Mouse (Mus musculus) midbrain, embryonic 16.5 days (tissue): ENCODE measurements around the gene Plcb4. TPM values are rescaled to one million over a fixed set of nuclear protein-coding genes. Genes with fewer than 3 reads are reported as not detected.

Experiments
- ATAC-seq: fragments of 200-750 bp; cut with Nextera tagmentation; 2 replicates; pipeline ENCODE4 v1.8.0; 2017; ENCODE audit warnings: moderate TSS enrichment
- H3K27ac ChIP-seq: fragments of 300-500 bp; sonication (generic); 2 replicates; pipeline ENCODE4 v1.5.1; 2014; ENCODE audit warnings: mild to moderate bottlenecking, low read length, mixed read lengths
- H3K27me3 ChIP-seq: fragments of 300-500 bp; sonication (generic); 2 replicates; pipeline ENCODE4 v1.6.1; 2014; ENCODE audit warnings: low read depth, low read length, mixed read lengths; ENCODE audit not compliant: control insufficient read depth, insufficient read depth
- H3K36me3 ChIP-seq: fragments of 300-500 bp; sonication (generic); 2 replicates; pipeline ENCODE4 v1.6.1; 2014; ENCODE audit warnings: mild to moderate bottlenecking, low read length, moderate library complexity, mixed read lengths; ENCODE audit not compliant: control insufficient read depth, insufficient read depth
- H3K4me1 ChIP-seq: fragments of 300-500 bp; sonication (generic); 2 replicates; pipeline ENCODE4 v1.6.1; 2014; ENCODE audit warnings: mild to moderate bottlenecking, low read length, mixed read lengths; ENCODE audit not compliant: control insufficient read depth, insufficient read depth
- H3K4me2 ChIP-seq: fragments of 300-500 bp; sonication (generic); 2 replicates; pipeline ENCODE4 v1.6.1; 2014; ENCODE audit warnings: mild to moderate bottlenecking, low read length, mixed read lengths
- H3K4me3 ChIP-seq: fragments of 300-500 bp; sonication (generic); 2 replicates; pipeline ENCODE4 v1.5.1; 2014; ENCODE audit warnings: low read depth, mild to moderate bottlenecking, low read length, moderate library complexity, mixed read lengths
- H3K9ac ChIP-seq: fragments of 300-500 bp; sonication (generic); 2 replicates; pipeline ENCODE4 v1.6.1; 2014; ENCODE audit warnings: low read depth, low read length, mixed read lengths
- H3K9me3 ChIP-seq: fragments of 300-500 bp; sonication (generic); replicated peaks from 2 replicates; pipeline ENCODE4 v1.6.1; 2014; ENCODE audit warnings: mild to moderate bottlenecking, low read length, mixed read lengths; ENCODE audit not compliant: control insufficient read depth, poor library complexity, severe bottlenecking
- WGBS: fragments of 180-500 bp; shearing (Covaris S2); extraction: QIAGEN DNeasy Blood & Tissue Kit; methylation state at CpG from one replicate; pipeline ENCODE4 v1.1.7; 2014; 5-methylcytosine and 5-hydroxymethylcytosine counted together
- polyA plus RNA-seq: library from polyadenylated mRNA; unstranded; fragments of >200 nt; fragmentation: Nextera tagmentation; extraction: Ambion mirVana; gene quantifications from 2 replicates; pipeline ENCODE4 v1.2.1, GENCODE M21; 2015

Plcb4 gene
- polyA plus RNA-seq, 1 experiment from 2014 or later: 44.4 TPM

- H3K36me3 ChIP-seq: no peaks in the 10 kb centered on the region
- H3K4me1 ChIP-seq: peaks cover 30% of the 10 kb centered on the region
- H3K9ac ChIP-seq: peak overlapping the region; percentile 27; the same call in 1 of the 2 replicates
- H3K9me3 ChIP-seq: no peaks in the 10 kb centered on the region
- H3K4me3 ChIP-seq: no peak overlapping the region
- peak overlapping the region; percentile 71 for H3K27ac ChIP-seq
- H3K4me2 ChIP-seq: peak overlapping the region; percentile 47
- ATAC-seq: peak; percentile 57
- WGBS: 24% methylated on average over 16 of the region's 16 CpGs
- no peaks in the 10 kb centered on the region for H3K27me3 ChIP-seq
Observed at GRCm38 (mm10) chr2:135717232-135718134, 58.7 kb downstream of the Plcb4 start.

DNA sequence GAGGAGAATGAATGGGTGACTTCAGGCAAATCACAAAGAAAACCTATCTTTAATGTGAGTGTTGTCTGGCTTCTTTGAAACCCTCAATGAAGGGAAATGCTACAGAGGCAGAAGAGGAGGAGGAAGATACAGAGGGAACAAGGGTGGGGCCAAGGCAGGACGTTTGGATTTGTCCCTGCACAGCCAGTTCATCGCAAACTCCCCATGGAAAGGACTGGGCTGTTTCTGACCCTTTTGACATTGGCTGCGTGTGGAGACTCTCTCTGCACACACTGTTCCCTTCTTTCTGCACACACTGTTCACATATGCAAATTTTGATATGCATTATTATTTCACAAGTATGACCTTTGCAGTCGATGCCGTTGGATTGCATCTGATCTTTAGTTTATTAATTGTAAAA, 63.3 kb downstream of the Plcb4 start:
- no peak overlapping the region for H3K27ac ChIP-seq

DNA sequence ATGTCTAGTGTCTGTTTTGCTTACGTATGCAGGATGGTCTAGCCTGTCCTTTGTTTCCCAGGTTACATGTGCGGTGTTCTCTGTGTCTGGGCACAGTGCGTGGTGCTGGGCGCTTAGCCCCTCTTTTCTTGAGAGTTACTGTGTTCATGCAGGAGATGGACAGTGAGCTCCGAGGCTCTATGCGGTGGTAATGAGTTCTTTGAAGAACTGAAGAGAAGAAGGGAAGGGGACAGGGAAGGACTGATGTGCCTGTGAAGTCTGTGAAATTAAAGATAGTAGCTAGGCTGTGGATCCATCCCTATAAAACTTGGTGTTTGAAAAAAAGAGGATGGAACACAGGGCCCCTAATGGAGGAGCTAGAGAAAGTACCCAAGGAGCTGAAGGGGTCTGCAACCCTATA, 64.6 kb downstream of the Plcb4 start:
- 92% methylated on average over 6 of the region's 6 CpGs for WGBS
- no peak for ATAC-seq
- no peak overlapping the region for H3K27ac ChIP-seq
- no peaks in the 10 kb centered on the region for H3K9me3 ChIP-seq
- H3K4me3 ChIP-seq: no peak overlapping the region
- no peak overlapping the region for H3K4me2 ChIP-seq
- H3K4me1 ChIP-seq: peaks cover 11% of the 10 kb centered on the region
- no peaks in the 10 kb centered on the region for H3K27me3 ChIP-seq
- H3K9ac ChIP-seq: no peak overlapping the region
- H3K36me3 ChIP-seq: no peaks in the 10 kb centered on the region

More for the DNA sequence above, 63.3 kb downstream of the Plcb4 start:
- ATAC-seq: no peak
- Histone ChIP-seq H3K4me1 (peaks cover 18% of the 10 kb centered on the region), H3K36me3 (no peaks in the 10 kb centered on the region), H3K27me3 (no peaks in the 10 kb centered on the region), H3K4me2 (no peak overlapping the region), H3K9me3 (no peaks in the 10 kb centered on the region), H3K9ac (no peak overlapping the region), H3K4me3 (no peak overlapping the region)
- 31% methylated on average over 5 of the region's 5 CpGs for WGBS

DNA sequence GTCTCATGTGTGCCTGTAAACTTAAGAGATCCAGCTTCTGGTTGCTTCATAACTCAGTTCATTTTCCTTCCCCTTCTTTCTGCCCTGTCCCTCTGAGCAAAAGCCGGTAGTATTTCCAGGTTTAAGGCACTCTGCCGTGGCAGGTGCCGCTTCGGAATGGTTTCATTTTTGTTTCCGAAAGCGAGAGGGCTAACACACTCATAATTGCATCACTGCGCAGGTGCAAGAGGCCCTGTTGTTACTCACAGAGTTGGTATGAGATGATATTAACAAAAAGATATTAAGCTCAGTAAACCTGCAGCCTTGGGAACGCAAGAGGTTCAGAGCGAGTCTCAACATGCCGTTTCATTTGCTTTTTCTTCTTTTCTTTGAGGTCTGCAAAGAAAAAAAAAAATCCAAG, 65.7 kb downstream of the Plcb4 start:
- Histone ChIP-seq H3K4me2 (no peak overlapping the region), H3K27me3 (no peaks in the 10 kb centered on the region), H3K27ac (no peak overlapping the region), H3K4me1 (peaks cover 11% of the 10 kb centered on the region), H3K36me3 (no peaks in the 10 kb centered on the region), H3K9me3 (no peaks in the 10 kb centered on the region), H3K4me3 (no peak overlapping the region), H3K9ac (no peak overlapping the region)
- no peak for ATAC-seq
- WGBS: 74% methylated on average over 10 of the region's 10 CpGs

GRCm38 (mm10) chr2:135725362-135725761, 66.6 kb downstream of the Plcb4 start:
- Histone ChIP-seq H3K27me3 (no peaks in the 10 kb centered on the region), H3K27ac (no peak overlapping the region), H3K36me3 (no peaks in the 10 kb centered on the region), H3K9ac (no peak overlapping the region), H3K4me2 (no peak overlapping the region), H3K4me1 (peaks cover 11% of the 10 kb centered on the region), H3K9me3 (no peaks in the 10 kb centered on the region), H3K4me3 (no peak overlapping the region)
- ATAC-seq: no peak
- WGBS: 77% methylated on average over 4 of the region's 4 CpGs

DNA sequence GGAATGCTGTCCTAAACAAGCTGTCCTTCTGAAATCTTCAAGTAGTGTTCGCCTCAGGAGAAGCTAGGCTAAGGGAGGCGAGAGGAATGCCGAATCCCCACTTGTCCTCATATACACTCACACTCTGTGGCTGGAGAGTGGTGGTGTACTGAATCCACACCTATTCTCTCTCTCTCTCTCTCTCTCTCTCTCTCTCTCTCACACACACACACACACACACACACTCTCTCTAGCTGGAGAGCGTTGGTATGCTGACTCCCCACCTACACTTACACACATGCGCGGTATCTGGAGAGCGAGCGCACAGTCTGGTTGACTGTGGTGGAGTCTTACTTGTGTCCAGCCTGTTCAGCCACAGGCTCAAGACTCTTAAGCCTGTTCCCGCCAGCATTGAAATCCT, 68.3 kb downstream of the Plcb4 start:
- no peak for ATAC-seq
- H3K4me3 ChIP-seq: no peak overlapping the region
- H3K27ac ChIP-seq: no peak overlapping the region
- 84% methylated on average over 9 of the region's 9 CpGs for WGBS
- peaks cover 4% of the 10 kb centered on the region for H3K4me1 ChIP-seq
- H3K4me2 ChIP-seq: no peak overlapping the region
- no peak overlapping the region for H3K9ac ChIP-seq
- H3K36me3 ChIP-seq: no peaks in the 10 kb centered on the region
- no peaks in the 10 kb centered on the region for H3K27me3 ChIP-seq
- H3K9me3 ChIP-seq: no peaks in the 10 kb centered on the region

- no peaks in the 10 kb centered on the region for H3K27me3 ChIP-seq
- H3K9ac ChIP-seq: no peak overlapping the region
- H3K4me3 ChIP-seq: no peak overlapping the region
- 88% methylated on average over 4 of the region's 4 CpGs for WGBS
- no peaks in the 10 kb centered on the region for H3K9me3 ChIP-seq
- H3K4me1 ChIP-seq: 0 out of 2 replicates have a peak, but pooled peaks cover 2% of the 10 kb centered on the region
- H3K4me2 ChIP-seq: no peak overlapping the region
- no peaks in the 10 kb centered on the region for H3K36me3 ChIP-seq
- no peak for ATAC-seq
- no peak overlapping the region for H3K27ac ChIP-seq
Observed at GRCm38 (mm10) chr2:135727925-135728324, 69.1 kb downstream of the Plcb4 start.

GRCm38 (mm10) chr2:135731591-135731990, 72.8 kb downstream of the Plcb4 start:
- no peak overlapping the region for H3K9ac ChIP-seq
- H3K27ac ChIP-seq: no peak overlapping the region
- no peak overlapping the region for H3K4me2 ChIP-seq
- no peaks in the 10 kb centered on the region for H3K36me3 ChIP-seq
- H3K27me3 ChIP-seq: no peaks in the 10 kb centered on the region
- 75% methylated on average over 6 of the region's 6 CpGs for WGBS
- no peaks in the 10 kb centered on the region for H3K9me3 ChIP-seq
- no peak for ATAC-seq
- H3K4me1 ChIP-seq: peaks cover 10% of the 10 kb centered on the region
- H3K4me3 ChIP-seq: no peak overlapping the region

- H3K4me3 ChIP-seq: no peak overlapping the region
- H3K4me1 ChIP-seq: peaks cover 8% of the 10 kb centered on the region
- H3K36me3 ChIP-seq: no peaks in the 10 kb centered on the region
- H3K27me3 ChIP-seq: no peaks in the 10 kb centered on the region
- H3K9ac ChIP-seq: no peak overlapping the region
- 89% methylated on average over 4 of the region's 4 CpGs for WGBS
- no peak overlapping the region for H3K4me2 ChIP-seq
- no peak overlapping the region for H3K27ac ChIP-seq
- ATAC-seq: no peak
- no peaks in the 10 kb centered on the region for H3K9me3 ChIP-seq
Observed at GRCm38 (mm10) chr2:135732651-135733050, 73.8 kb downstream of the Plcb4 start.
